Mouse (Mus musculus) lung, embryonic 14.5 days (tissue): Measurements from ENCODE around the gene Zfp354a. TPM values are rescaled to one million over a fixed set of nuclear protein-coding genes. Genes with fewer than 3 reads are reported as not detected.

ENCODE experiments used
- ATAC-seq: fragments of 200-750 bp; cut with Nextera tagmentation; 2 replicates; pipeline ENCODE4 v1.8.0; 2017; ENCODE audit warnings: mild to moderate bottlenecking, moderate TSS enrichment, moderate library complexity; ENCODE audit not compliant: insufficient read depth
- DNase-seq: peaks from one replicate; pipeline ENCODE4 v3.0.0-alpha.2; 2015
- H3K27ac ChIP-seq: fragments of 300-500 bp; sonication (generic); 2 replicates; pipeline ENCODE4 v1.5.1; 2014; ENCODE audit warnings: low read depth, mild to moderate bottlenecking, moderate library complexity
- H3K27me3 ChIP-seq: fragments of 300-500 bp; sonication (generic); 2 replicates; pipeline ENCODE4 v1.6.1; 2014; ENCODE audit warnings: low read length, control low read depth; ENCODE audit not compliant: insufficient read depth
- H3K36me3 ChIP-seq: fragments of 300-500 bp; sonication (generic); 2 replicates; pipeline ENCODE4 v1.6.1; 2014; ENCODE audit warnings: control low read depth; ENCODE audit not compliant: insufficient read depth
- H3K4me1 ChIP-seq: fragments of 300-500 bp; sonication (generic); 2 replicates; pipeline ENCODE4 v1.6.1; 2014; ENCODE audit warnings: antibody characterized with exemption, control low read depth; ENCODE audit not compliant: insufficient read depth
- H3K4me2 ChIP-seq: fragments of 300-500 bp; sonication (generic); 2 replicates; pipeline ENCODE4 v1.6.1; 2014; ENCODE audit warnings: mild to moderate bottlenecking
- H3K4me3 ChIP-seq: fragments of 300-500 bp; sonication (generic); 2 replicates; pipeline ENCODE4 v1.5.1; 2014; ENCODE audit warnings: low read depth, low read length
- H3K9ac ChIP-seq: fragments of 300-500 bp; sonication (generic); 2 replicates; pipeline ENCODE4 v1.6.1; 2014
- H3K9me3 ChIP-seq: fragments of 300-500 bp; sonication (generic); 2 replicates; pipeline ENCODE4 v1.6.1; 2016; ENCODE audit warnings: low read depth, low read length, control low read depth
- CTCF ChIP-seq: IDR thresholded peaks from 2 replicates; pipeline ENCODE4 v1.5.1; 2016; ENCODE audit warnings: antibody characterized with exemption, low read depth
- WGBS: fragments of 180-500 bp; shearing (Covaris S2); extraction: QIAGEN DNeasy Blood & Tissue Kit; methylation state at CpG from one replicate; pipeline ENCODE4 v1.1.7; 2014; 5-methylcytosine and 5-hydroxymethylcytosine counted together
- polyA plus RNA-seq: library from polyadenylated mRNA; unstranded; fragments of >200 nt; fragmentation: Nextera tagmentation; extraction: Ambion mirVana; gene quantifications from 2 replicates; pipeline ENCODE4 v1.2.1, GENCODE M21; 2014

The Zfp354a gene
- polyA plus RNA-seq, 1 experiment from 2014 or later = 7.8 TPM

DNA sequence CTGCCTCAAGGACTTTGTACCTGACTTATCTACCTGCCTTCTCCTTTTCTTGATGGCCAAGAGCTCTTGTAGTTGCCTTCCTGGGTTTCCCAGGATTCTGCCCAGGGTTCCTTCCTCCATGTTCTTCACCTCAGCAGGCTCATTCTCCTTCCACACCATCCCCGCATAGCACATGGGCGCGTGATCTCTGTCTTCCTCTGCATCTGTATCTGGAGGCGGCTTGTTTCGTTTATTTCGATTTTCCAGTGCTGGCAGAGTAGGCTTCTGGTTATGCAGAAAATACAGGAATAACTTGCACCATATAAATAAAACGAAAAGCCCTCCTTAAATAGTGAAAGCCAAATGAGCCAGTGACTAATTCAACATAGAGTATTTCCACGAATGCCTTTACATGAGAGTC, 4.8 kb downstream of the Zfp354a start:
- no peak overlapping the region for H3K27ac ChIP-seq
- whole genome bisulfite sequencing = 94% methylated on average over 8 of the region's 8 CpGs
- H3K9ac ChIP-seq = no peak overlapping the region
- ATAC-seq (no peak), DNase-seq (no peak)
- H3K9me3 ChIP-seq = no peaks in the 10 kb centered on the region
- H3K4me2 ChIP-seq = no peak overlapping the region
- H3K36me3 ChIP-seq = peaks cover 32% of the 10 kb centered on the region
- H3K4me3 ChIP-seq = no peak overlapping the region
- no peak for TF ChIP-seq CTCF
- no peaks in the 10 kb centered on the region for H3K27me3 ChIP-seq
- H3K4me1 ChIP-seq = no peaks in the 10 kb centered on the region

DNA sequence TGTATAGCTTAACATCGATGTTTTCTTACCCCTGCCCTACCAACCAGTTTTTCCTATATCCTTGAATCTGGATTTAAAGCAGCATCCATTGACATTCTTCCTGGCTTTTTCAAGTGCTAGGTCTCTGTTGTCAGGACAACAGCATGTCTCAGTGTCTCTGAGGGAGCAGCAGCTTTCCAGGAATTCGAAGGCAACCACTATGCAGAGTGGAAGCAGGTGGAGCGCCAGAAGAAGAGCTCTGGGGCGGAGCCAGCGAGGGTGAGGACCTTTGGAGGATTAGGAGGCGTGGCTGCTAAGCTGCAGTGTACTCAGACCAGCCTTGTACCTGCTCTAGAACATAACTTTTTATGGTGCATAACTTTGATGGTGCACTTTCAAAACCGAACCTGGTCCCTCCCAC, 25.5 kb downstream of the Zfp354a start:
- Histone ChIP-seq H3K27ac (no peak overlapping the region), H3K4me1 (no peaks in the 10 kb centered on the region), H3K9ac (no peak overlapping the region), H3K27me3 (no peaks in the 10 kb centered on the region), H3K4me3 (no peak overlapping the region), H3K4me2 (no peak overlapping the region), H3K36me3 (no peaks in the 10 kb centered on the region), H3K9me3 (no peaks in the 10 kb centered on the region)
- TF ChIP-seq CTCF = no peak
- no peak for ATAC-seq
- DNase-seq = no peak
- WGBS = 33% methylated on average over 7 of the region's 7 CpGs

DNA sequence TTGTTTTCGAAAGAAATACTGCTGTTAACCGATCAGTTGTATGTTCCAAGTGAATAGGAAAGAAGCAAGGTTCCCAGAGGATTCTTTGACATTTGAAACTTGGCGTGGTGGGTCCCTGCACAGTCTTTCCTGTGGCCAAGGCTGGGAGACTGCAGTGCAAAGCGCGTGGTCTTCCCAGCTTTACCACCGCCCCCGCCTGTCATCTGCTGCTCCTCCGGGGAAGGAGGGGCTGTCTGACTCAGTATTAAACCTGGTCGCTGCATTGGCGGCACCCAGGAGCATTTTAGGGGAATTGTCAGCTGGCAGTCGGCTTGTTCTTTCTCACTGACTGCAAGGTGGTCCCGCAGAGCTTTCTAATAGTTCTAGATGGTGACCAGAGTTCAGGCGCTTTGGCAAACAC, 26.2 kb downstream of the Zfp354a start:
- Histone ChIP-seq H3K9me3 (no peaks in the 10 kb centered on the region), H3K36me3 (no peaks in the 10 kb centered on the region), H3K27me3 (no peaks in the 10 kb centered on the region), H3K9ac (no peak overlapping the region), H3K4me1 (no peaks in the 10 kb centered on the region), H3K4me3 (no peak overlapping the region), H3K27ac (no peak overlapping the region), H3K4me2 (no peak overlapping the region)
- DNase-seq = no peak
- WGBS = 43% methylated on average over 13 of the region's 13 CpGs
- ATAC-seq = no peak
- no peak for TF ChIP-seq CTCF

DNA sequence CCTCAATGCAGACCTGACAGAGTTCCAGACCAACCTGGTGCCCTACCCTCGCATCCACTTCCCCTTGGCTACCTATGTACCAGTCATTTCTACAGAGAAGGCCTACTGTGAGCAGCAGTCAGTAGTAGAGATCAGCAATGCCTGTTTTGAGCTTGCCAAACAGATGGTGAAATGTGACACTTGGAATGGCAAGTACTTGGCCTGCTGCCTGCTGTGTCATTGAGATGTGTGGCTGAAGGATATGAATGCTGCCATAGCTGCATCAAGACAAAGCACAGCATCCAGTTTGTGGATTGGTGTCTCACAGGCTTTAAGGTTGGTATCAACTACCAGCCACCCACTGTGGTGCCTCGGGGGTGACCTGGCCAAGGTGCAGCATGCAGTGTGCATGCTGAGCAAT, 48.2 kb downstream of the Zfp354a start:
- 75% methylated on average over 2 of the region's 2 CpGs for WGBS
- ATAC-seq (no peak), DNase-seq (no peak)
- Histone ChIP-seq H3K4me1 (no peaks in the 10 kb centered on the region), H3K4me2 (no peak overlapping the region), H3K4me3 (no peak overlapping the region), H3K27ac (no peak overlapping the region), H3K27me3 (no peaks in the 10 kb centered on the region), H3K36me3 (no peaks in the 10 kb centered on the region), H3K9ac (no peak overlapping the region), H3K9me3 (peaks cover 3% of the 10 kb centered on the region; the same call in 1 of the 2 replicates)
- TF ChIP-seq CTCF = no peak

DNA sequence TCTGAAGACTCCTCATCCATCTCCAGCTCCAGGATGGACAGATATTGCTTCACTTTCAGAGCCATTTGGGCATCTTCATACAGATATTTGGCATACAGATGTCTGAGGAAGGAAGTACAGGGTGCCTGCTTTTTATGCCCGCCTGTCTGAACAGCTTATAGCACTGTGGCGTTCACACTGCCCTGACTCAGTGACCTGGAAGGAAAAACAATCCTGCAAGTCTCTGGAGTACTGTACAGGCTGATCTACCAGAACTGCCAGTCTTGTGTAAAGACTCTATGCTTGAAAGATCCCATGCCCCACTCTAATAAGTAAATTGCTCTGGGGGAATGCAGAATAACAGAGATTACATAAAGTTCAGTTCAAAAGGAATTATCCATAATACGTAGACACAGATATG, 51.6 kb downstream of the Zfp354a start:
- no peak overlapping the region for H3K4me2 ChIP-seq
- peaks cover 3% of the 10 kb centered on the region; the same call in 1 of the 2 replicates for H3K9me3 ChIP-seq
- H3K36me3 ChIP-seq = no peaks in the 10 kb centered on the region
- H3K27me3 ChIP-seq = no peaks in the 10 kb centered on the region
- H3K27ac ChIP-seq = no peak overlapping the region
- no peak overlapping the region for H3K9ac ChIP-seq
- whole genome bisulfite sequencing = 75% methylated on average over 3 of the region's 3 CpGs
- no peak for TF ChIP-seq CTCF
- ATAC-seq (no peak), DNase-seq (no peak)
- no peak overlapping the region for H3K4me3 ChIP-seq
- H3K4me1 ChIP-seq = no peaks in the 10 kb centered on the region

Other genes with a start within 250 kb of the Zfp354a start
- 34.1 and 34.2 TPM in 2 replicates for gene Zfp354c, start 231.5 kb upstream of the Zfp354a start, polyA plus RNA-seq
- 0.32 and 0.35 TPM in 2 replicates for gene Zfp879, start 217.7 kb upstream of the Zfp354a start, polyA plus RNA-seq
- not detected in 2 replicates for gene Grm6, start 208.6 kb upstream of the Zfp354a start, polyA plus RNA-seq
- gene Zfp454, start 171.6 kb upstream of the Zfp354a start, polyA plus RNA-seq = 8.2 and 8.9 TPM in 2 replicates
- gene Zfp2, start 143.1 kb upstream of the Zfp354a start, polyA plus RNA-seq = 13.1 and 14.7 TPM in 2 replicates
- gene Zfp354b, start 127.6 kb upstream of the Zfp354a start, polyA plus RNA-seq = 1.1 and 1.4 TPM in 2 replicates
- not detected in 2 replicates for gene 4933414I15Rik, start 115.5 kb upstream of the Zfp354a start, polyA plus RNA-seq
- gene Prop1, start 105.5 kb upstream of the Zfp354a start, polyA plus RNA-seq = not detected in 2 replicates
- not detected in 2 replicates for gene Olfr1378, start 92.7 kb upstream of the Zfp354a start, polyA plus RNA-seq
- gene Olfr1377, start 77.3 kb upstream of the Zfp354a start, polyA plus RNA-seq = not detected in 2 replicates
- not detected in 2 replicates for gene Olfr51, start 55.7 kb upstream of the Zfp354a start, polyA plus RNA-seq
- not detected in 2 replicates for gene Olfr54, start 45.0 kb upstream of the Zfp354a start, polyA plus RNA-seq
- gene Olfr1375, start 11.1 kb upstream of the Zfp354a start, polyA plus RNA-seq = not detected in 2 replicates
- not detected in 2 replicates for gene Gm12569, start 161.2 kb downstream of the Zfp354a start, polyA plus RNA-seq
- gene Clk4, start 202.5 kb downstream of the Zfp354a start, polyA plus RNA-seq = 106 and 115 TPM in 2 replicates
- gene BC049762, start 203.8 kb downstream of the Zfp354a start, polyA plus RNA-seq = 0.53 and 1.4 TPM in 2 replicates
- 27.6 and 29.4 TPM in 2 replicates for gene Col23a1, start 230.7 kb downstream of the Zfp354a start, polyA plus RNA-seq